Mouse (Mus musculus) intestine, embryonic 16.5 days (tissue): ENCODE measurements around the gene Anapc16. TPM values are rescaled to one million over a fixed set of nuclear protein-coding genes. Genes with fewer than 3 reads are reported as not detected.

Experiments used
- ATAC-seq: fragments of 200-750 bp; cut with Nextera tagmentation; 2 replicates; pipeline ENCODE4 v1.8.0; 2017; ENCODE audit warnings: moderate TSS enrichment, moderate library complexity
- H3K27ac ChIP-seq: fragments of 300-500 bp; sonication (generic); 2 replicates; pipeline ENCODE4 v1.5.1; 2014; ENCODE audit warnings: mild to moderate bottlenecking, low read length
- H3K27me3 ChIP-seq: fragments of 300-500 bp; sonication (generic); replicated peaks from 2 replicates; pipeline ENCODE4 v1.6.1; 2014; ENCODE audit warnings: low read length, control low read depth, mixed read lengths; ENCODE audit not compliant: control insufficient read depth, insufficient read depth
- H3K36me3 ChIP-seq: fragments of 300-500 bp; sonication (generic); 2 replicates; pipeline ENCODE4 v1.6.1; 2014; ENCODE audit warnings: low read length, control low read depth; ENCODE audit not compliant: control insufficient read depth, insufficient read depth
- H3K4me1 ChIP-seq: fragments of 300-500 bp; sonication (generic); 2 replicates; pipeline ENCODE4 v1.6.1; 2014; ENCODE audit warnings: low read length, control low read depth, mixed read lengths; ENCODE audit not compliant: control insufficient read depth, insufficient read depth
- H3K4me2 ChIP-seq: fragments of 300-500 bp; sonication (generic); 2 replicates; pipeline ENCODE4 v1.6.1; 2014; ENCODE audit warnings: low read depth, low read length, control low read depth
- H3K4me3 ChIP-seq: fragments of 300-500 bp; sonication (generic); 2 replicates; pipeline ENCODE4 v1.5.1; 2014; ENCODE audit warnings: mild to moderate bottlenecking, low read length
- H3K9ac ChIP-seq: fragments of 300-500 bp; sonication (generic); 2 replicates; pipeline ENCODE4 v1.6.1; 2014; ENCODE audit warnings: low read depth, low read length
- H3K9me3 ChIP-seq: fragments of 300-500 bp; sonication (generic); 2 replicates; pipeline ENCODE4 v1.6.1; 2016; ENCODE audit warnings: low read length, control low read depth; ENCODE audit not compliant: control insufficient read depth
- WGBS: fragments of 180-500 bp; shearing (Covaris S2); extraction: QIAGEN DNeasy Blood & Tissue Kit; methylation state at CpG from one replicate; pipeline ENCODE4 v1.1.7; 2014; 5-methylcytosine and 5-hydroxymethylcytosine counted together
- polyA plus RNA-seq: library from polyadenylated mRNA; unstranded; fragments of >200 nt; fragmentation: Nextera tagmentation; extraction: Ambion mirVana; gene quantifications from 2 replicates; pipeline ENCODE4 v1.2.1, GENCODE M21; 2015

Anapc16 gene
- polyA plus RNA-seq, 1 experiment from 2014 or later, result 97.8 TPM

GRCm38 (mm10) chr10:60031562-60031961 lies 28.6 kb upstream of the Anapc16 start:
- Histone ChIP-seq H3K36me3 (no peaks in the 10 kb centered on the region), H3K9me3 (no peaks in the 10 kb centered on the region), H3K4me1 (peaks cover 25% of the 10 kb centered on the region), H3K27ac (no peak overlapping the region), H3K9ac (no peak overlapping the region), H3K27me3 (no peaks in the 10 kb centered on the region), H3K4me2 (no peak overlapping the region), H3K4me3 (no peak overlapping the region)
- ATAC-seq, result no peak
- WGBS, result 85% methylated on average over 8 of the region's 8 CpGs

GRCm38 (mm10) chr10:60029387-60029786 lies 26.5 kb upstream of the Anapc16 start:
- no peaks in the 10 kb centered on the region for H3K27me3 ChIP-seq
- H3K4me1 ChIP-seq, result peaks cover 27% of the 10 kb centered on the region
- no peak overlapping the region for H3K4me3 ChIP-seq
- WGBS, result 91% methylated on average over 4 of the region's 4 CpGs
- H3K27ac ChIP-seq, result no peak overlapping the region
- no peak overlapping the region for H3K4me2 ChIP-seq
- H3K36me3 ChIP-seq, result no peaks in the 10 kb centered on the region
- H3K9me3 ChIP-seq, result no peaks in the 10 kb centered on the region
- ATAC-seq, result no peak
- H3K9ac ChIP-seq, result no peak overlapping the region

- WGBS, result 57% methylated on average over 7 of the region's 7 CpGs
- H3K4me2 ChIP-seq, result no peak overlapping the region
- no peak overlapping the region for H3K9ac ChIP-seq
- H3K4me3 ChIP-seq, result no peak overlapping the region
- H3K9me3 ChIP-seq, result no peaks in the 10 kb centered on the region
- H3K36me3 ChIP-seq, result no peaks in the 10 kb centered on the region
- peaks cover 27% of the 10 kb centered on the region for H3K4me1 ChIP-seq
- no peaks in the 10 kb centered on the region for H3K27me3 ChIP-seq
- ATAC-seq, result no peak
- H3K27ac ChIP-seq, result peak overlapping the region; percentile 78
These were observed 26.0 kb upstream of the Anapc16 start for GRCm38 (mm10) chr10:60028979-60029378.

- no peaks in the 10 kb centered on the region for H3K27me3 ChIP-seq
- peak; percentile 64 for ATAC-seq
- peak overlapping the region; percentile 78 for H3K27ac ChIP-seq
- H3K36me3 ChIP-seq, result no peaks in the 10 kb centered on the region
- H3K4me2 ChIP-seq, result no peak overlapping the region
- 65% methylated on average over 7 of the region's 7 CpGs for WGBS
- no peak overlapping the region for H3K4me3 ChIP-seq
- H3K9ac ChIP-seq, result peak overlapping the region; percentile 27; the same call in 1 of the 2 replicates
- H3K4me1 ChIP-seq, result peaks cover 27% of the 10 kb centered on the region
- no peaks in the 10 kb centered on the region for H3K9me3 ChIP-seq
These were observed 25.2 kb upstream of the Anapc16 start for GRCm38 (mm10) chr10:60028181-60028580.

GRCm38 (mm10) chr10:60027619-60028084 lies 24.7 kb upstream of the Anapc16 start:
- no peak overlapping the region for H3K9ac ChIP-seq
- no peak overlapping the region for H3K4me3 ChIP-seq
- H3K27me3 ChIP-seq, result no peaks in the 10 kb centered on the region
- ATAC-seq, result peak; percentile 80
- H3K36me3 ChIP-seq, result no peaks in the 10 kb centered on the region
- peaks cover 27% of the 10 kb centered on the region for H3K4me1 ChIP-seq
- WGBS, result 19% methylated on average over 2 of the region's 2 CpGs
- H3K27ac ChIP-seq, result peak overlapping the region; percentile 78
- no peak overlapping the region for H3K4me2 ChIP-seq
- no peaks in the 10 kb centered on the region for H3K9me3 ChIP-seq

GRCm38 (mm10) chr10:60026759-60027395 lies 23.9 kb upstream of the Anapc16 start:
- H3K9ac ChIP-seq, result 0 out of 2 replicates have a peak overlapping the region, but pooled peaks have one; percentile 10
- ATAC-seq, result no peak
- H3K9me3 ChIP-seq, result no peaks in the 10 kb centered on the region
- H3K27ac ChIP-seq, result peak overlapping the region; percentile 42
- H3K27me3 ChIP-seq, result no peaks in the 10 kb centered on the region
- 51% methylated on average over 13 of the region's 13 CpGs for WGBS
- peaks cover 27% of the 10 kb centered on the region for H3K4me1 ChIP-seq
- no peak overlapping the region for H3K4me2 ChIP-seq
- no peaks in the 10 kb centered on the region for H3K36me3 ChIP-seq
- H3K4me3 ChIP-seq, result no peak overlapping the region

- H3K4me3 ChIP-seq, result no peak overlapping the region
- no peak for ATAC-seq
- no peaks in the 10 kb centered on the region for H3K27me3 ChIP-seq
- H3K4me2 ChIP-seq, result no peak overlapping the region
- peaks cover 23% of the 10 kb centered on the region for H3K4me1 ChIP-seq
- no peaks in the 10 kb centered on the region for H3K9me3 ChIP-seq
- H3K27ac ChIP-seq, result no peak overlapping the region
- 0 out of 2 replicates have a peak, but pooled peaks cover 2% of the 10 kb centered on the region for H3K36me3 ChIP-seq
- WGBS, result 95% methylated on average over 1 of the region's 1 CpGs
- no peak overlapping the region for H3K9ac ChIP-seq
These were observed 20.8 kb upstream of the Anapc16 start for GRCm38 (mm10) chr10:60023751-60024150.

- H3K27ac ChIP-seq, result no peak overlapping the region
- H3K27me3 ChIP-seq, result no peaks in the 10 kb centered on the region
- no peaks in the 10 kb centered on the region for H3K4me1 ChIP-seq
- no peaks in the 10 kb centered on the region for H3K9me3 ChIP-seq
- no peak for ATAC-seq
- WGBS, result 66% methylated on average over 2 of the region's 2 CpGs
- H3K4me2 ChIP-seq, result no peak overlapping the region
- H3K36me3 ChIP-seq, result 0 out of 2 replicates have a peak, but pooled peaks cover 5% of the 10 kb centered on the region
- H3K9ac ChIP-seq, result no peak overlapping the region
- H3K4me3 ChIP-seq, result no peak overlapping the region
These were observed 16.4 kb upstream of the Anapc16 start for GRCm38 (mm10) chr10:60019299-60019698.

- Histone ChIP-seq H3K9ac (no peak overlapping the region), H3K27ac (no peak overlapping the region), H3K4me1 (no peaks in the 10 kb centered on the region), H3K27me3 (no peaks in the 10 kb centered on the region), H3K4me2 (no peak overlapping the region), H3K36me3 (peaks cover 7% of the 10 kb centered on the region; the same call in 1 of the 2 replicates), H3K4me3 (no peak overlapping the region), H3K9me3 (no peaks in the 10 kb centered on the region)
- WGBS, result 88% methylated on average over 6 of the region's 6 CpGs
- ATAC-seq, result no peak
These were observed 13.3 kb upstream of the Anapc16 start for GRCm38 (mm10) chr10:60016223-60016622.
